Mouse (Mus musculus) small intestine, adult 2 months (tissue): ENCODE results near the gene Tspan12.

Source experiments
- CTCF ChIP-seq: fragments of 200-500 bp; IDR thresholded peaks from 2 replicates; pipeline ENCODE4 v1.5.1; 2012; ENCODE audit warnings: low read depth, mild to moderate bottlenecking, control low read depth, inconsistent platforms, low read length, moderate library complexity, mixed read lengths; ENCODE audit not compliant: insufficient replicate concordance, insufficient read length; ENCODE audit errors: extremely low read depth
- POLR2A ChIP-seq: fragments of 200-500 bp; IDR thresholded peaks from 2 replicates; pipeline ENCODE4 v1.6.1; 2012; ENCODE audit warnings: low read depth, mild to moderate bottlenecking, control low read depth, inconsistent platforms, low read length, moderate library complexity

DNA sequence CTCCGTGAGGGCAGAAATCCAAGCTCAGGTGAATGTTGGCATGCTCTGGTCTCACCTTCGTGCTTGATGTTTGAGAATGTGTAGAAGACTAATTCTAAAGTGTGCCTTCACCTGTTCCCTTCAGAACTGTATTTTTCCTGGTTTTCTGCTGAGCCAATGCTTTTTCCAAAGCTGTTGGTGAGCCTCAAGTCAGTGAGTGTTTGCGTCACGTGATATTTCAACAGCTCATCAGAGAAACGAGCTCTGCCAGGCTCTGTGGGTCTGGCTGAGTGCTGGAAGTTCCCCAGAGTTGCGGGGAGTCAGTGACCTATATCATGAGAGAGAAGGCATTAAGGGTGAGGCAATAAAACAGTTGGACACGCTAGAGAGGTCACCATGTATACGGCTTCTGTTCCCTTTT lies 29.0 kb downstream of the Tspan12 start:
- TF ChIP-seq CTCF, result no peak
- TF ChIP-seq POLR2A, result no peak
